Mouse (Mus musculus) myocyte (in vitro differentiated cells): ENCODE data around the gene Myt1l. TPM values are rescaled to one million over a fixed set of nuclear protein-coding genes. Genes with fewer than 3 reads are reported as not detected.

Source experiments
- H3K27me3 ChIP-seq: one replicate; pipeline ENCODE4 v1.6.1; 2011; ENCODE audit not compliant: control insufficient read depth, insufficient read depth, insufficient read length
- H3K36me3 ChIP-seq: one replicate; pipeline ENCODE4 v1.6.1; 2011; ENCODE audit not compliant: control insufficient read depth, insufficient read depth
- H3K4me2 ChIP-seq: one replicate; pipeline ENCODE4 v1.6.1; 2011; ENCODE audit warnings: low read depth, control low read depth
- H3K4me3 ChIP-seq: one replicate; pipeline ENCODE4 v1.5.1; 2011; ENCODE audit warnings: mild to moderate bottlenecking, control low read depth, moderate library complexity
- H3K79me2 ChIP-seq: one replicate; pipeline ENCODE4 v1.6.1; 2011; ENCODE audit not compliant: control insufficient read depth, insufficient read depth
- H3ac ChIP-seq: one replicate; pipeline ENCODE4 v1.6.1; 2011; ENCODE audit not compliant: control insufficient read depth, insufficient read length
- CEBPB ChIP-seq: IDR thresholded peaks from 2 replicates; pipeline ENCODE4 v1.6.1; 2011; ENCODE audit warnings: mild to moderate bottlenecking, moderate library complexity; ENCODE audit not compliant: poor library complexity, insufficient read depth, severe bottlenecking
- E2F4 ChIP-seq: IDR thresholded peaks from one replicate; pipeline ENCODE4 v1.6.1; 2011; ENCODE audit warnings: mild to moderate bottlenecking, control low read depth, moderate library complexity; ENCODE audit not compliant: insufficient read depth
- MAX ChIP-seq: IDR thresholded peaks from one replicate; pipeline ENCODE4 v1.6.1; 2011; ENCODE audit warnings: low read depth, mild to moderate bottlenecking, control low read depth
- MYOD1 ChIP-seq, 3 experiments: IDR thresholded peaks; one replicate each; pipeline ENCODE4 v1.6.1; 2011; ENCODE audit warnings: control low read depth in 2 of 3, low read depth in 2 of 3, mild to moderate bottlenecking in 2 of 3, moderate library complexity in 1 of 3; ENCODE audit not compliant: insufficient read length in 2 of 3, control insufficient read depth in 1 of 3
- MYOG ChIP-seq, 3 experiments: IDR thresholded peaks; one replicate each; pipeline ENCODE4 v1.6.1; 2011; ENCODE audit warnings: control low read depth in 2 of 3, low read depth in 2 of 3, mild to moderate bottlenecking in 2 of 3; ENCODE audit not compliant: insufficient read length in 2 of 3, control insufficient read depth in 1 of 3, insufficient read depth in 1 of 3
- POLR2A ChIP-seq: IDR thresholded peaks from one replicate; pipeline ENCODE4 v1.6.1; 2011; ENCODE audit warnings: low read depth, mild to moderate bottlenecking, control low read depth, moderate library complexity; ENCODE audit not compliant: insufficient read length
- POLR2AphosphoS2 ChIP-seq: IDR thresholded peaks from one replicate; pipeline ENCODE4 v1.6.1; 2011; ENCODE audit warnings: low read depth, control low read depth; ENCODE audit not compliant: insufficient read length
- REST ChIP-seq: IDR thresholded peaks from one replicate; pipeline ENCODE4 v1.6.1; 2011; ENCODE audit warnings: mild to moderate bottlenecking, control low read depth, moderate library complexity; ENCODE audit not compliant: insufficient read depth, insufficient read length
- SRF ChIP-seq: IDR thresholded peaks from one replicate; pipeline ENCODE4 v1.6.1; 2011; ENCODE audit warnings: low read depth; ENCODE audit not compliant: control insufficient read depth, insufficient read length
- TCF12 ChIP-seq: IDR thresholded peaks from one replicate; pipeline ENCODE4 v1.6.1; 2011; ENCODE audit warnings: mild to moderate bottlenecking, control low read depth; ENCODE audit not compliant: poor library complexity, insufficient read depth, severe bottlenecking
- TCF3 ChIP-seq: IDR thresholded peaks from one replicate; pipeline ENCODE4 v1.6.1; 2011; ENCODE audit warnings: low read depth, control low read depth; ENCODE audit not compliant: insufficient read length
- USF1 ChIP-seq: IDR thresholded peaks from one replicate; pipeline ENCODE4 v1.6.1; 2011; ENCODE audit warnings: low read depth, mild to moderate bottlenecking, control low read depth, moderate library complexity
- polyA plus RNA-seq: library from polyadenylated mRNA; unstranded; fragments of >200 nt; fragmentation: generic; extraction: Trizol; gene quantifications from one replicate; pipeline ENCODE4 v1.2.1, GENCODE M21; 2012; ENCODE audit warnings: missing spikeins

Gene Myt1l
- polyA plus RNA-seq, 1 experiment, result 0.01 TPM

GRCm38 (mm10) chr12:29559769-29560168 is 31.6 kb downstream of the Myt1l start:
- no peak for TF ChIP-seq MYOD1 (IDR thresholded peaks at IDR 0.05; ENCODE audit: control insufficient read depth in 1 of 3, insufficient read length in 2 of 3, low read depth in 2 of 3)
- Histone ChIP-seq H3K79me2 (no peaks in the 10 kb centered on the region), H3ac (no peak overlapping the region)

DNA sequence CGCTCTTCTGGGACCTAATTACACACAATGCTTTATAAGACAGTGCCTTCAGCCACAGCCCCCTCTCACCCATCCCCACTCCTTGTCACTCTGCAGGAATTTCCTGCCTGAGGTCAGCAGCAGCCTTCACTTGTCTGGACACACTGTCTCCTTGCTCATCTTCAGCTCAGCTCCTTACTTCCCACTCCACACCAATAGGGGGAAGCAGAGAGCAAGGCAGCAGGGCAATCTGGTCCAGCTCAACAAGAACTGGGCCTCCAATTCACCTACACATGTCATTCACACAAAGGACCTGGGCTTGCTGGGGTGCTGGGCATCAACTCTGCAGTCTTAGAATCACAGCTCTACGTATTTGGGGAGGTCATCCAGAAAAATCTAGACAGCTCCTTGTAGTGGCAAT is 33.0 kb downstream of the Myt1l start:
- no peak overlapping the region for H3ac ChIP-seq
- no peaks in the 10 kb centered on the region for H3K79me2 ChIP-seq
- H3K4me3 ChIP-seq, result no peak overlapping the region
- TF ChIP-seq SRF (no peak), TCF3 (no peak), MAX (no peak), REST (no peak), CEBPB (no peak), POLR2AphosphoS2 (no peak), MYOG (IDR thresholded peaks at IDR 0.05; ENCODE audit: control insufficient read depth in 1 of 3, insufficient read depth in 1 of 3, insufficient read length in 2 of 3, low read depth in 2 of 3) (no peak), POLR2A (no peak), USF1 (no peak), E2F4 (no peak), TCF12 (no peak), MYOD1 (IDR thresholded peaks at IDR 0.05; ENCODE audit: control insufficient read depth in 1 of 3, insufficient read length in 2 of 3, low read depth in 2 of 3) (no peak)
- H3K36me3 ChIP-seq, result no peaks in the 10 kb centered on the region
- H3K27me3 ChIP-seq, result no peaks in the 10 kb centered on the region
- no peak overlapping the region for H3K4me2 ChIP-seq

More at GRCm38 (mm10) chr12:29559769-29560168, 31.6 kb downstream of the Myt1l start:
- H3K27me3 ChIP-seq, result no peaks in the 10 kb centered on the region
- no peak overlapping the region for H3K4me2 ChIP-seq
- H3K4me3 ChIP-seq, result no peak overlapping the region
- H3K36me3 ChIP-seq, result no peaks in the 10 kb centered on the region

GRCm38 (mm10) chr12:29569311-29569710 is 41.1 kb downstream of the Myt1l start:
- no peak overlapping the region for H3K4me2 ChIP-seq
- H3ac ChIP-seq, result no peak overlapping the region
- no peaks in the 10 kb centered on the region for H3K27me3 ChIP-seq
- TF ChIP-seq MYOD1 (IDR thresholded peaks at IDR 0.05; ENCODE audit: control insufficient read depth in 1 of 3, insufficient read length in 2 of 3, low read depth in 2 of 3) (no peak), MYOG (IDR thresholded peaks at IDR 0.05; ENCODE audit: control insufficient read depth in 1 of 3, insufficient read depth in 1 of 3, insufficient read length in 2 of 3, low read depth in 2 of 3) (no peak), MAX (no peak), CEBPB (no peak), SRF (no peak), REST (no peak), TCF3 (no peak), POLR2AphosphoS2 (no peak), E2F4 (no peak), POLR2A (no peak), TCF12 (no peak), USF1 (no peak)
- no peaks in the 10 kb centered on the region for H3K36me3 ChIP-seq
- H3K79me2 ChIP-seq, result no peaks in the 10 kb centered on the region
- no peak overlapping the region for H3K4me3 ChIP-seq

DNA sequence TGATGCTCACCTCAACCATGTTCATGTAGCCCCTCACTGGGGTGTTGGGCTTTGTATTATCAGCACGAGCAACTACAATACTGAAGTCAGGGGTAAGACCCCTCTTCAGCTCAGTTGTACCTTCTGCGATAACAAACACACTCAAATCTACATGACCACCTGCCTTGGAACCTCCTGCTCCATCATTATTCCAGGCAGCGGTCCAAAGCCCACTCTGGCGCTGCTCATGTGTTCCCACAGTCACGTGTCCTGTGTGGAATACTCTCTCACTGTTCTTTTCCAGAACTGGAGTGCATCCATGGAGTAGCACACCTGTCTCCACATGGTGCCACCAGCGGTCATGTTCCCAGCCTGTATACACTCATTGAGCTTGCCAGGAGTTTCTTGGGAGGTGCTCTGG is 42.2 kb downstream of the Myt1l start:
- H3K4me2 ChIP-seq, result no peak overlapping the region

GRCm38 (mm10) chr12:29571613-29572012 is 43.4 kb downstream of the Myt1l start:
- no peaks in the 10 kb centered on the region for H3K36me3 ChIP-seq
- no peak overlapping the region for H3K4me2 ChIP-seq
- H3K4me3 ChIP-seq, result no peak overlapping the region
- no peak for TF ChIP-seq REST
- TF ChIP-seq TCF3, result no peak
- no peak for TF ChIP-seq USF1
- no peak for TF ChIP-seq SRF
- TF ChIP-seq POLR2AphosphoS2, result no peak
- no peak for TF ChIP-seq CEBPB
- no peak for TF ChIP-seq MYOD1 (IDR thresholded peaks at IDR 0.05; ENCODE audit: control insufficient read depth in 1 of 3, insufficient read length in 2 of 3, low read depth in 2 of 3)
- TF ChIP-seq POLR2A, result no peak
- no peak for TF ChIP-seq MAX
- H3K27me3 ChIP-seq, result no peaks in the 10 kb centered on the region
- no peak overlapping the region for H3ac ChIP-seq
- no peaks in the 10 kb centered on the region for H3K79me2 ChIP-seq

More for the DNA sequence above, 42.2 kb downstream of the Myt1l start:
- Histone ChIP-seq H3K4me3 (no peak overlapping the region), H3ac (no peak overlapping the region), H3K27me3 (no peaks in the 10 kb centered on the region), H3K36me3 (no peaks in the 10 kb centered on the region), H3K79me2 (no peaks in the 10 kb centered on the region)
- no peak for TF ChIP-seq MYOD1 (IDR thresholded peaks at IDR 0.05; ENCODE audit: control insufficient read depth in 1 of 3, insufficient read length in 2 of 3, low read depth in 2 of 3)
- no peak for TF ChIP-seq E2F4
- no peak for TF ChIP-seq MYOG (IDR thresholded peaks at IDR 0.05; ENCODE audit: control insufficient read depth in 1 of 3, insufficient read depth in 1 of 3, insufficient read length in 2 of 3, low read depth in 2 of 3)
- no peak for TF ChIP-seq USF1
- no peak for TF ChIP-seq TCF12
- TF ChIP-seq TCF3, result no peak
- no peak for TF ChIP-seq REST
